Mouse (Mus musculus): Measurements from ENCODE around the gene Minos1.

The Minos1 gene

GRCm38 (mm10) chr4:139064831-139065230, 66.1 kb downstream of the Minos1 start:
- no peak for DNase-seq (ENCODE audit: low read depth, low spot score)

DNA sequence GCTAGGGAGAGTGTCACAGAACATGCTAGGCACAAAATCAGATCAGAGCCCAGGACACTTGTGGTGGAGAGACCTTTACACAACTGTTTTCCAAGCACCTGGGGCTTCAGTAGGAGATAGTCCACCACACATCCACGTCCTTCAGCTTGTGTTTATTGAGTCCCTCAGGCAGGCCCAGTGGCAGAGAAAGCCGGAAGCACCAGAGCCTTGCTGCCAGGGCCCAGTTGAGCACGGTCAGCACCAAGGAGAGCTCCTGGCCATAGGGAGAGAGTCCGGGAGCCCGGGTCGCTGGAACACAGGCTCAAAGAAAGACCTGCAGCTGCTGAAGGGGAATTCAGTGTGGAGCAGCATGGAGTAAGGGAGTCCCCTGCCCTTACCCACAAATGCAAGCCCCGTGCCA, 71.3 kb downstream of the Minos1 start:
- DNase-seq (ENCODE audit: low read depth, low spot score): no peak

- DNase-seq (ENCODE audit: low read depth, low spot score): no peak
Observed at GRCm38 (mm10) chr4:139058029-139058428, 72.9 kb downstream of the Minos1 start.

DNA sequence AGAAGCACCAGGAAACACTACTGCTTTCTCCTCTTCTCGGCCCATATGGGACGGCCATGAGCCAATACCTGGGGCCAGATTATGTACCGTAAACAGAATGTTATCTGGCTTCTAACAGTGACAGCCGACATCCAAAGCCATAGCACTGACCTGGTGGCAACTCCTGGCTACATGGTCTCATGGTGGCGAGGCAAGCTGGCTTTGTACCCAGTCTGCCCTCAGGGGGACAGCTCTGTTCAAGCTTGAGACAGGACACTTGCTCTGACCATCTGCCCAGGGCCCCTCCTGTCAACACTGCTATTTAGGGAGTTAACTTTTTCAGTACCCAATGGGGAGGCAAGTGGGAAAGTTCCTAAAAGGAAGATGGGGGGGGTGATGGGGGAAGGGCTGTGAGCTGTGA, 73.6 kb downstream of the Minos1 start:
- DNase-seq (ENCODE audit: low read depth, low spot score): no peak

DNA sequence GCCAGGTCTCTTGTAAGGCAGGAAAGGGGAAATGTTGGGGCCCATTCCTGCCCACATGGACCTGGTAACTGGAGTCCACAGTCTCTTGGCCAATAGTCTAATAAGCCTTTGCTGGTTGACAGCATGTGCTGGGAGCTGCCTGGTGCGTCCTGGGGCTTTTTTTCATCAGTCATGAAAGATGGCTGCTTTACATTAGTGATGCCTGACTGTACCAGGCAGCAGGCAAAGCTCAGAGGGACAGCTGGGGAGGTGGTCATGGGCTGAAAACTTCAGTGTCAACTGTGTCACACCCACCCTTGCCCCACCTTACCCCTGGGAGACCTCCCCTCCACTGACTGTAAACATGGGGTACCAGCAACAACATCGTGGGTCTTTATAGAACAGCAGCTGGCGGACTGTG, 75.2 kb downstream of the Minos1 start:
- no peak for DNase-seq (ENCODE audit: low read depth, low spot score)

DNA sequence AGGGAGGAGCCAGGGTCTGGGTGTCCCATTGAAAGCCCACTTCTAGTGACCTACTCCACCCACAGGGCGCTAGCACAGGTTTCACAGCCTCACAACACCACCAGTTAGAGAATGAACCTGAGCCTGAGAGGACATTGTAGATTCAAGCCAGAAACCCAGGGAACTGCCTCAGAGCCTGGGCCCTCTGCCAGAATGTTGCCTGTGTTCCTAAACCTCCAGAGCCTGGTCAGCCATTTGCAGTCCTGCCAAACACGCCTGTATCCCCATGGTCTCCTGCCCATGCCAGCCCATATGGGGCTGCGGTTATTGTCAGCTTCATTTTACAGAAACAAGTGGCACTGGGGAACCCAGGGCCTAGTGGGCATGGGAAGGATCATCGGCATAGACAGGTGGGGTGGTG, 75.6 kb downstream of the Minos1 start:
- DNase-seq (ENCODE audit: low read depth, low spot score): no peak

GRCm38 (mm10) chr4:139054300-139054923, 76.5 kb downstream of the Minos1 start:
- no peak for DNase-seq (ENCODE audit: low read depth, low spot score)

- DNase-seq (ENCODE audit: low read depth, low spot score): no peak
Observed at GRCm38 (mm10) chr4:139053391-139053790, 77.5 kb downstream of the Minos1 start.

- DNase-seq (ENCODE audit: low read depth, low spot score): no peak
Observed at GRCm38 (mm10) chr4:139052796-139053195, 78.1 kb downstream of the Minos1 start.

Data from CD4-positive helper T cell, adult 2 months (primary cell).